Mouse (Mus musculus) ES-E14 (cell line): Measurements from ENCODE around the gene Bcl3.

Experiments
- CHD2 ChIP-seq: IDR thresholded peaks from 2 replicates; pipeline ENCODE4 v1.6.1; 2014; ENCODE audit warnings: mild to moderate bottlenecking, low read depth, low read length, inconsistent platforms
- HCFC1 ChIP-seq: IDR thresholded peaks from 2 replicates; pipeline ENCODE4 v1.6.1; 2012; ENCODE audit warnings: low read length, inconsistent platforms, borderline replicate concordance; ENCODE audit not compliant: insufficient read depth
- MAFK ChIP-seq: IDR thresholded peaks from 2 replicates; pipeline ENCODE4 v1.6.1; 2014; ENCODE audit warnings: mild to moderate bottlenecking, low read depth, low read length, inconsistent platforms; ENCODE audit not compliant: insufficient read depth
- ZC3H11A ChIP-seq: IDR thresholded peaks from 2 replicates; pipeline ENCODE4 v1.6.1; 2012; ENCODE audit warnings: low read depth, mild to moderate bottlenecking, inconsistent platforms, low read length, borderline replicate concordance
- ZNF384 ChIP-seq: IDR thresholded peaks from 2 replicates; pipeline ENCODE4 v1.6.1; 2012; ENCODE audit warnings: low read depth, low read length, inconsistent platforms

- TF ChIP-seq MAFK (no peak), HCFC1 (no peak), ZNF384 (no peak), CHD2 (no peak), ZC3H11A (no peak)
These were observed 13.2 kb downstream of the Bcl3 start for GRCm38 (mm10) chr7:19809369-19809768.
